Mouse (Mus musculus): Measurements from ENCODE around the gene Thtpa. TPM values are rescaled to one million over a fixed set of nuclear protein-coding genes. Genes with fewer than 3 reads are reported as not detected.

Thtpa gene
- total and polyA plus RNA-seq, 3 experiments, result 9.0 to 13.2 TPM; not detected in 1

GRCm38 (mm10) chr14:55076956-55077355 is 17.6 kb upstream of the Thtpa start:
- peak; percentile 40 for DNase-seq (ENCODE audit: low read depth, low spot score)
- H3K36me3 ChIP-seq (ENCODE audit: control insufficient read depth in 1 of 2, insufficient read depth in 2 of 2, low read length in 2 of 2), result no peaks in the 10 kb centered on the region
- H3K27me3 ChIP-seq (ENCODE audit: control insufficient read depth in 1 of 2, insufficient read depth in 2 of 2, low read length in 2 of 2), result no peaks in the 10 kb centered on the region
- TF ChIP-seq ZKSCAN1 (IDR thresholded peaks at IDR 0.05; ENCODE audit: low read depth, low read length), result peak; percentile 90
- no peak for TF ChIP-seq CHD1 (IDR thresholded peaks at IDR 0.05; ENCODE audit: low read depth, low read length)
- 0 out of 6 replicates have a peak, but pooled peaks of 1 of the 3 experiments have one; percentile 7 for TF ChIP-seq CTCF (IDR thresholded peaks at IDR 0.05 in 2 of 3, conservative IDR thresholded peaks at IDR 0.05 in 1 of 3; ENCODE audit: control insufficient read depth in 1 of 3, insufficient read depth in 1 of 3, low read depth in 2 of 3, low read length in 3 of 3, poor library complexity in 1 of 3, severe bottlenecking in 1 of 3)
- H3K79me2 ChIP-seq (ENCODE audit: control insufficient read depth, insufficient read depth, low read length, poor library complexity), result no peaks in the 10 kb centered on the region
- H3K4me3 ChIP-seq (ENCODE audit: control insufficient read depth in 1 of 2, insufficient read depth in 1 of 2, low read depth in 2 of 2, low read length in 2 of 2), result no peak overlapping the region
- no peak overlapping the region for H3K9ac ChIP-seq (ENCODE audit: control insufficient read depth, low read depth, low read length, poor library complexity, severe bottlenecking)
- no peak overlapping the region for H3K27ac ChIP-seq (ENCODE audit: control insufficient read depth, low read depth, low read length)
- peaks cover 0 to 12% of the 10 kb centered on the region in 2 experiments; a peak in 2 of 4 replicates for H3K4me1 ChIP-seq (ENCODE audit: control insufficient read depth in 1 of 2, insufficient read depth in 2 of 2, low read length in 2 of 2)
- H3K9me3 ChIP-seq (replicated peaks; ENCODE audit: insufficient read depth, low read length), result no peaks in the 10 kb centered on the region

GRCm38 (mm10) chr14:55077481-55078365 is 16.9 kb upstream of the Thtpa start:
- no peaks in the 10 kb centered on the region for H3K9me3 ChIP-seq (replicated peaks; ENCODE audit: insufficient read depth, low read length)
- DNase-seq (ENCODE audit: low read depth, low spot score), result no peak
- H3K9ac ChIP-seq (ENCODE audit: control insufficient read depth, low read depth, low read length, poor library complexity, severe bottlenecking), result no peak overlapping the region

GRCm38 (mm10) chr14:55078366-55078989 is 16.1 kb upstream of the Thtpa start:
- Histone ChIP-seq H3K9me3 (replicated peaks; ENCODE audit: insufficient read depth, low read length) (no peaks in the 10 kb centered on the region), H3K27ac (ENCODE audit: control insufficient read depth, low read depth, low read length) (no peak overlapping the region), H3K27me3 (ENCODE audit: control insufficient read depth in 1 of 2, insufficient read depth in 2 of 2, low read length in 2 of 2) (no peaks in the 10 kb centered on the region), H3K4me1 (ENCODE audit: control insufficient read depth in 1 of 2, insufficient read depth in 2 of 2, low read length in 2 of 2) (peaks cover 0 to 12% of the 10 kb centered on the region in 2 experiments; a peak in 2 of 4 replicates), H3K9ac (ENCODE audit: control insufficient read depth, low read depth, low read length, poor library complexity, severe bottlenecking) (no peak overlapping the region), H3K79me2 (ENCODE audit: control insufficient read depth, insufficient read depth, low read length, poor library complexity) (no peaks in the 10 kb centered on the region), H3K36me3 (ENCODE audit: control insufficient read depth in 1 of 2, insufficient read depth in 2 of 2, low read length in 2 of 2) (no peaks in the 10 kb centered on the region), H3K4me3 (ENCODE audit: control insufficient read depth in 1 of 2, insufficient read depth in 1 of 2, low read depth in 2 of 2, low read length in 2 of 2) (no peak overlapping the region)
- no peak for DNase-seq (ENCODE audit: low read depth, low spot score)
- no peak for TF ChIP-seq ZNF384 (IDR thresholded peaks at IDR 0.05; ENCODE audit: low read depth, low read length)
- no peak for TF ChIP-seq MAZ (IDR thresholded peaks at IDR 0.05; ENCODE audit: low read depth, low read length)
- TF ChIP-seq ELF1 (IDR thresholded peaks at IDR 0.05; ENCODE audit: low read depth, low read length), result no peak
- no peak for TF ChIP-seq ETS1 (IDR thresholded peaks at IDR 0.05; ENCODE audit: low read depth, low read length)
- TF ChIP-seq KAT2A (conservative IDR thresholded peaks at IDR 0.05; ENCODE audit: low read depth, low read length), result no peak
- no peak for TF ChIP-seq TBP (IDR thresholded peaks at IDR 0.05; ENCODE audit: low read depth, low read length)
- TF ChIP-seq NELFE (IDR thresholded peaks at IDR 0.05; ENCODE audit: low read depth, low read length), result no peak
- no peak for TF ChIP-seq CHD2 (IDR thresholded peaks at IDR 0.05; ENCODE audit: low read length)
- no peak for TF ChIP-seq BHLHE40 (IDR thresholded peaks at IDR 0.05; ENCODE audit: borderline replicate concordance, low read depth, low read length)
- no peak for TF ChIP-seq SMC3 (IDR thresholded peaks at IDR 0.05; ENCODE audit: low read depth, low read length)
- TF ChIP-seq MEF2A (IDR thresholded peaks at IDR 0.05; ENCODE audit: extremely low read depth, insufficient replicate concordance, low read depth, low read length, poor library complexity, severe bottlenecking), result no peak
- TF ChIP-seq USF1 (IDR thresholded peaks at IDR 0.05; ENCODE audit: low read depth, low read length), result no peak
- no peak for TF ChIP-seq RAD21 (IDR thresholded peaks at IDR 0.05; ENCODE audit: low read depth, low read length)
- TF ChIP-seq POLR2AphosphoS5 (IDR thresholded peaks at IDR 0.05; ENCODE audit: borderline replicate concordance, low read depth, low read length), result no peak
- no peak for TF ChIP-seq HCFC1 (IDR thresholded peaks at IDR 0.05; ENCODE audit: low read depth, low read length)
- no peak for TF ChIP-seq GATA1 (IDR thresholded peaks at IDR 0.05; ENCODE audit: low read depth, low read length)
- TF ChIP-seq MAFK (IDR thresholded peaks at IDR 0.05; ENCODE audit: borderline replicate concordance, low read depth, low read length), result no peak

More at GRCm38 (mm10) chr14:55077481-55078365, 16.9 kb upstream of the Thtpa start:
- H3K27ac ChIP-seq (ENCODE audit: control insufficient read depth, low read depth, low read length), result no peak overlapping the region
- no peak overlapping the region for H3K4me3 ChIP-seq (ENCODE audit: control insufficient read depth in 1 of 2, insufficient read depth in 1 of 2, low read depth in 2 of 2, low read length in 2 of 2)
- H3K36me3 ChIP-seq (ENCODE audit: control insufficient read depth in 1 of 2, insufficient read depth in 2 of 2, low read length in 2 of 2), result no peaks in the 10 kb centered on the region
- H3K27me3 ChIP-seq (ENCODE audit: control insufficient read depth in 1 of 2, insufficient read depth in 2 of 2, low read length in 2 of 2), result no peaks in the 10 kb centered on the region
- no peaks in the 10 kb centered on the region for H3K79me2 ChIP-seq (ENCODE audit: control insufficient read depth, insufficient read depth, low read length, poor library complexity)
- peaks cover 0 to 12% of the 10 kb centered on the region in 2 experiments; a peak in 2 of 4 replicates for H3K4me1 ChIP-seq (ENCODE audit: control insufficient read depth in 1 of 2, insufficient read depth in 2 of 2, low read length in 2 of 2)
- TF ChIP-seq ZMIZ1 (IDR thresholded peaks at IDR 0.05; ENCODE audit: low read depth, low read length), result no peak
- no peak for TF ChIP-seq GABPA (IDR thresholded peaks at IDR 0.05; ENCODE audit: low read depth, low read length)
- TF ChIP-seq NELFE (IDR thresholded peaks at IDR 0.05; ENCODE audit: low read depth, low read length), result no peak
- no peak for TF ChIP-seq TCF12 (IDR thresholded peaks at IDR 0.05; ENCODE audit: low read depth, low read length)
- TF ChIP-seq KAT2A (conservative IDR thresholded peaks at IDR 0.05; ENCODE audit: low read depth, low read length), result no peak
- TF ChIP-seq MAFK (IDR thresholded peaks at IDR 0.05; ENCODE audit: borderline replicate concordance, low read depth, low read length), result no peak
- no peak for TF ChIP-seq MEF2A (IDR thresholded peaks at IDR 0.05; ENCODE audit: extremely low read depth, insufficient replicate concordance, low read depth, low read length, poor library complexity, severe bottlenecking)
- TF ChIP-seq ETS1 (IDR thresholded peaks at IDR 0.05; ENCODE audit: low read depth, low read length), result no peak
- TF ChIP-seq CTCF (IDR thresholded peaks at IDR 0.05 in 2 of 3, conservative IDR thresholded peaks at IDR 0.05 in 1 of 3; ENCODE audit: control insufficient read depth in 1 of 3, insufficient read depth in 1 of 3, low read depth in 2 of 3, low read length in 3 of 3, poor library complexity in 1 of 3, severe bottlenecking in 1 of 3), result no peak

Data from MEL (cell line).